Mouse (Mus musculus) testis, adult 2 months (tissue): ENCODE results near the gene Atox1.
"Not testable (repeated sequence)": the region's sequence is repeated elsewhere in the genome, so short reads cannot be mapped to it uniquely, and the experiment has no call there.

Source experiments
- CTCF ChIP-seq: fragments of 200-500 bp; IDR thresholded peaks from 2 replicates; pipeline ENCODE4 v1.5.1; 2012; ENCODE audit warnings: low read depth, mild to moderate bottlenecking, inconsistent platforms, low read length, moderate library complexity; ENCODE audit not compliant: control insufficient read depth, insufficient read depth, insufficient replicate concordance
- POLR2A ChIP-seq: fragments of 200-500 bp; IDR thresholded peaks from 2 replicates; pipeline ENCODE4 v1.6.1; 2012; ENCODE audit warnings: low read depth, mild to moderate bottlenecking, inconsistent platforms, low read length, moderate library complexity; ENCODE audit not compliant: control insufficient read depth

- TF ChIP-seq CTCF, POLR2A: not testable (repeated sequence)
Observed at GRCm38 (mm10) chr11:55415731-55416130, 45.3 kb downstream of the Atox1 start.
